Mouse (Mus musculus) thymus, postnatal 0 days (tissue): ENCODE measurements around the gene Nudt1. TPM values are rescaled to one million over a fixed set of nuclear protein-coding genes. Genes with fewer than 3 reads are reported as not detected.

Source experiments
- DNase-seq: peaks from one replicate; pipeline ENCODE4 v3.0.0-alpha.2; 2015; ENCODE audit warnings: low spot score
- polyA plus RNA-seq: library from polyadenylated mRNA; unstranded; fragments of >200 nt; fragmentation: Nextera tagmentation; extraction: Ambion mirVana; gene quantifications from 2 replicates; pipeline ENCODE4 v1.2.1, GENCODE M21; 2015

The Nudt1 gene
- 73.8 and 74.0 TPM in 2 replicates for polyA plus RNA-seq

DNA sequence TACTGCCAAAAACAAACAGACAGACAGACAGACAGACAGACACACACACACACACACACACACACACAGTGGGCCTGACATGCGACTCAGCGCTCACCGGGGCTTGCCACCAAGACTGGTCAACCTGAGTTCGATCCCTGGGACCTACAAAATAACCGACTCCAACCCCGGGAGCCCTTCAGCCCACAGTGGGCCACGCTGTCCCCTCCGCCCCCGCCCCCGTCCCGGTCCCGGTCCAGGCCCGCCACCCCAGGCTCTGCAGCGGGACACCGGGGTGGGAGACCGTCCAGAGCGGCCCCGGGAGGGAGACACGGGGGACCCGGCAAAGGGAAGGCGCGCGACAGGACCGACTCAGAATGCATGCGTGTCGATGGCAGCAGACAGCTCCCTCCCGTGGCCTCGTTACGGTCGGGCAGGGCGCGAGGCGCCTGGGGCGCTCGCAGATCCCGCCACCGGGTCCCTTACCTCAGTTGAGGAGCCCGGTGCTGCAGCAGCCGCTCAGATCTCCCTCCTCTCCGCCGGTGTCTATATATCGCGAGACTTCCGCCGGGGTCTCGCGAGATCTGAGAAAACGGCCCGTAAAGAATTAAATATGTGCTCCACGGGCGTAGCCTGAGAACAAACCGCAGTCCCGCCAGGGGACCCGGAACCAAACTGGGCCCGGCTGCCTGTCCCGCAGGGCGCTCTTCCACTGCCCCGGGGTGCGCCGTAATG lies at the start of gene Nudt1, which contains the start of gene Mad1l1:
TSS of gene Nudt1 (plus strand) at position 615 of the 714 bp plus-strand sequence.
TSS of gene Mad1l1 (minus strand) at position 511 of the 714 bp plus-strand sequence.
- DNase-seq, result peak; percentile 99

GRCm38 (mm10) chr5:140276779-140277178 lies 44.7 kb upstream of the Nudt1 start:
- DNase-seq, result no peak

DNA sequence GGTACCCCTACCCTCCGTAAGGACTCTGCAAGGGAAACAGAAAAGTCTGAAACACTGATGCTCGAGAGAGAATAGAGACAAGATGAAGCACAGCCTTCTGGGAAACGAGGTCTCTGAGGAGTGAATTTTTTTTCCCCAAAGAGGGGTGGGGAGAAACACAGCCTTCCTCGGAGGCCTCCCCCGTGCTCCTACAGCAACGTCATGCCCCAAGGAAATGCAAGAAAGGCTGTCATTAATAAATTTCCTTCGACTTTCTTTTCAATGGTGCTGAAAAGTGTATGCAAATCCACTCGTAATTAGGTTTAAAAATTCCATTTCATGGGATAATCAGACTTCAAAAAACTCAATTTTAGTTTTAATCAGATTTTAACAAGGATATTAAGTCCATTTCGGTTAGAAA lies 41.3 kb upstream of the Nudt1 start:
- no peak for DNase-seq

GRCm38 (mm10) chr5:140282376-140282775 lies 39.1 kb upstream of the Nudt1 start:
- peak; percentile 91 for DNase-seq

- peak; percentile 69 for DNase-seq
Observed at GRCm38 (mm10) chr5:140282900-140283299, 38.6 kb upstream of the Nudt1 start.

DNA sequence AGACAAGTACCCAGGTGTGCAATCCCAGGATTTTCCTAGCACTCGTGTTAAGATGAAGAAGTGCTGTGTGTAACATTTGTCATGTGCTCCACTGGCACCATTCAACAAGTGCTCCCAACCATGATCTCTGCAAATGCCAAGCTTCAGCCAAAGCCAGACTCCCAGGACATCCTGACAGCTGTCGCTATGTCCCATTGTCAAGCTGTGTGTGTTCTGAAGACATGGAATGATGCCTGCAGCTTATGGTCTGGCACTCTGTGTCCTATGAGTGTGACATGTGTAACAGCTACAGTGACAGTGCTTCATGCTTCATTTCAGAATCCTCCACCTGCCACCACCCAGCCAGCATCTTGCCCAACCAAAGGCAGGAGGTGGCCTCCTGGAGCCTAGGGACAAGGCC lies 37.4 kb upstream of the Nudt1 start:
- no peak for DNase-seq

DNA sequence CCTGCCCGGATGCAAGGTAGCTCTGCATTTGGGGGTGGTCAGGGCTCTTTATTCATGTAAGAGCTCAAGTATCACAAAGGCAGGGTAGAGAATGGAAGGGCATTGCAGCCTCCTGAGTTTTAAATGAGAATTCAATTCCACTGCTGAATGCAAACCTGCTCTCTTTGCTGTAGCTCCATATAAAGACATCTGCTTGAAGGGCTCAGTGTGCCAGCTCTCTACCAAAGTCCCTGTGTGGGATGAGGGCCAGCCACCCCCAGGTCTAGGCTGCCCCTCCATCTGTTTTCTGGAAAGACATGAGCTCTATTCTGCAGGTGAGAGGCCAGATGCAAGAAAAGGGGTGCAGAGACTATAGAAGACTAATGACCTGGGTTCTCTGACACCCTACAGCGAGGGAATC lies 36.7 kb upstream of the Nudt1 start:
- DNase-seq, result no peak

- DNase-seq, result no peak
Observed at GRCm38 (mm10) chr5:140288287-140288686, 33.2 kb upstream of the Nudt1 start.

GRCm38 (mm10) chr5:140289161-140289560 lies 32.3 kb upstream of the Nudt1 start:
- DNase-seq, result no peak

- peak; percentile 90 for DNase-seq
Observed at GRCm38 (mm10) chr5:140292152-140292551, 29.3 kb upstream of the Nudt1 start.

GRCm38 (mm10) chr5:140298291-140298690 lies 23.2 kb upstream of the Nudt1 start:
- DNase-seq, result no peak

- no peak for DNase-seq
Observed at GRCm38 (mm10) chr5:140306016-140306415, 15.4 kb upstream of the Nudt1 start.

DNA sequence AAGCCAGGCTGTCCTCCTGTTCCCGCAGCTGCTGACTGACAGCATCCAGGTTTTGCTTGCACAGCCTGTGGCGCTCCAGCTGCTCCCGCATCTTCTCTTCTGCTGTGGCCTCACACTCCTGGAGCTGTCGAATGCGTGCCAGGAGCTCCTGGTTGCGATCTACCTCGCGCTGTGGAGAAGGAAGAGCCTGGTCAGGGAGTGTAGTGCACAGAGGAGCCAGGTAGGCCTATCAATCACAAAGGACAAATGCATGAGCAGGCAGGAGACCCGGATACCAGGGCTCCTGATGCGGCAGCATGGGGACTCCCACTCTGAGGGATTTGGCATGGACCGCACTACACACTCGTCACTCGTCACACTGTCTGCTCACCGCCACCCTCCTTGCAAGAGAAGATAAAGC lies 13.9 kb upstream of the Nudt1 start:
- no peak for DNase-seq

DNA sequence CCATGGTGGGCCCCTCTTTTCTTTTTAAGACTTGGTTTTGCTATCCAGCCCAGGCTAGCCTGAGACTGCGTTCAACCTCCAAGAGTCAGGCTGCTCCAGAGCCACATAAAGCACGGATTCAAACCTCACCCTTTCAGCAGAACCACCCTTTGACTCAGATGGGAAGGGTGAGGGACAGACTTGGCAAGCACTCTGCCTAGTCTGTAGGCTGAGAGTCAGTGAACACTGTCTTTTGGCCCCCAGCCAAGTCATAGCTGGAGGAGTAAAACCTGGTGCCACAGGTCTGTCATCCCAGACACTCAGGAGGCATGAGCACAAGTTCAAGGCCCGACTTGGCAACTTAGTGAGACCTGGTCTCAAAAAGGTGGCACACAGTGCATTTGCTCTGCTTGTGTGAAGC lies 4.7 kb upstream of the Nudt1 start:
- DNase-seq, result no peak

- no peak for DNase-seq
Observed at GRCm38 (mm10) chr5:140321756-140322575, 510 bp downstream of the Nudt1 start.

GRCm38 (mm10) chr5:140324058-140324457 lies 2.6 kb downstream of the Nudt1 start:
- DNase-seq, result no peak

GRCm38 (mm10) chr5:140331615-140332512 lies 10.4 kb downstream of the Nudt1 start, which contains the start of gene Mrm2:
Gene Mrm2, minus strand, starts transcription at chr5:140331898.
- DNase-seq, result peak; percentile 84

DNA sequence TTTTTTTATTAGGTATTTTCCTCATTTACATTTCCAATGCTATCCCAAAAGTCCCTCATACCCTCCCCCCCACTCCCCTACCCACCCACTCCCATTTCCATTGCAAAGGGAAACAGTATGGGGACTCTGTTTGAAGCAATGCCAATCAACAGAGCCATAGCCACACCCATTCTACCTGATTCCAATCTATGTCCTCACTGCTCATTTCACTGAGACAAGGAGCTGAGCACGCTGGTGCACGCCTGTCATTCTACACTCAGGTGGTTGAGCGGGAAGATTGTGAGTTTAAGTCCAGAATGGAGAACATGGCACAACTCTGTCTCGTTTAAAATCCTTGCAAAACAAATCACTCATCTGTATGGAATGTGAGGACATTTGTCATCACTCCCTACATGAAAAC lies 11.1 kb downstream of the Nudt1 start:
- no peak for DNase-seq

DNA sequence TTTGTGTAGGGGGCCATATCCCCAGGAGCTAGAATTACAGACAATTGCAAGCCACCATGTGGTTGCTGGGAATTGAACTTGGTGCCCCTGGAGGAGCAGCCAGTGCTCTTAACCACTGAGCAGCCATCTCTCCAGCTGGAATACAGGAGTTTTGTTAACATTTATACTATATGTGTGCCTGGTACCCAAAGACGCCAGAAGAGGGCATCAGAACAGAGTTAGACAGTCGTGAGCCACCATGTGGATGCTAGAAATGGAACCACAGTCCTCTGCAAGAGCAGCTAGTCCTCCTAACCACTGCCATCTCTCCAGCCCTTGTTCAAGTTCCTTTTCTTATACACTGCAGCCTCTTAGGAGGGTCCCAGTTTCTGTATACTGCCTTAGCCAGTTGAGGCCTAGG lies 12.2 kb downstream of the Nudt1 start:
- DNase-seq, result peak; percentile 57

- DNase-seq, result peak; percentile 38
Observed at GRCm38 (mm10) chr5:140336680-140337079, 15.2 kb downstream of the Nudt1 start.

- no peak for DNase-seq
Observed at GRCm38 (mm10) chr5:140338779-140339178, 17.3 kb downstream of the Nudt1 start.
